Mouse (Mus musculus): ENCODE results near the gene Sdhb.

Gene Sdhb

DNA sequence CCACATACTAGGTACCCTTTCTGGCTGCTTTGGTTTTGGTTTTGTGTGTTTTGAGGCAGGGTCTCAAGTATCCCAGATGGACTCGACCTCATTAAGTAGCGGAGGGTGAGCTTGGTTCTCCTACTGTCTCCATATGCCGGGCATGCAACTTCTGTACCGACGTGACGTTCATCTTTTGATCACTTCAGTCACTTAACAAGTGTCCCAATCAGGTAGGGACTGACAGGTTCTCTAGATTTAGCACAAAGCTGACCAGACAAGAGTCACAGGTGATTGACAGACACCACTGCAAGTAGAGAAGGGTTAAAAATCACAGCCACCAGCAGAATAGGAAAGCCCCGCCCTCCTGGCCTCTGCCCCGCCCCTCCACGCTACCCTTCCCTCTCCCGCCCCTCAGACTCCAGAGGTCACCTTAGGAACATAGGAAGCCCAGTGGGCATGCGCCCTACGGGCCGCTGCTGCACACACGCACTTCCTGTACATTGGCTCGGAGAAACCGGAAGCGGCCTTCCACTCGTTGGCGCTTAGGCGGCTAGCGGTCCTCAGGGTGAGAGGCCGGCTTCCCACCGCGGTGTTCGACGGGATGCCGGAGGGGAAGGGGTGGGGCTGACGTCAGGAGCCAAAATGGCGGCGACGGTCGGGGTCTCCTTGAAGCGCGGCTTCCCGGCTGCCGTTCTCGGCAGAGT is at the start of gene Sdhb:
TSS of gene Sdhb (plus strand) at position 423 of the 686 bp plus-strand sequence.
- peak; percentile 95 for DNase-seq (ENCODE audit: low spot score)

DNA sequence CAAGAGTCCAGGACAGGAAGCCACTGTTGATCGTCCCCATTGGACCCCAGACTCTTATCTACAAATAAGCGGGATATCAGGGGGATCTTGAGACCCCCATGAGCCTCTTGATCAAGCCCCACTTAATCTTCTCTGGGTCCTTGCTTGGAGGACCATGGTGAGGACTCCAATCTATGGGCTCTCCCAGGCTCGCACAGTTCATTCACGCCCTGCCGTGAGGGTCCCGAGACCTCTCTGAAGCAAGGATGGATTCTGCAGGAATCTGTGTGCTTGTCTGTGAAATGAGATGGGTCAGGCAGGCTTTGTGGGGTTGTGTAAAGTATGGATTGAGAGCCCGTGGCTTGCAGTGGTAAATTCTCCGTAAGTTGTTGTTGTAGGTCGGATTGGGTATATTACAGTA is 49.6 kb upstream of the Sdhb start:
- DNase-seq (ENCODE audit: low spot score): peak; percentile 1

DNA sequence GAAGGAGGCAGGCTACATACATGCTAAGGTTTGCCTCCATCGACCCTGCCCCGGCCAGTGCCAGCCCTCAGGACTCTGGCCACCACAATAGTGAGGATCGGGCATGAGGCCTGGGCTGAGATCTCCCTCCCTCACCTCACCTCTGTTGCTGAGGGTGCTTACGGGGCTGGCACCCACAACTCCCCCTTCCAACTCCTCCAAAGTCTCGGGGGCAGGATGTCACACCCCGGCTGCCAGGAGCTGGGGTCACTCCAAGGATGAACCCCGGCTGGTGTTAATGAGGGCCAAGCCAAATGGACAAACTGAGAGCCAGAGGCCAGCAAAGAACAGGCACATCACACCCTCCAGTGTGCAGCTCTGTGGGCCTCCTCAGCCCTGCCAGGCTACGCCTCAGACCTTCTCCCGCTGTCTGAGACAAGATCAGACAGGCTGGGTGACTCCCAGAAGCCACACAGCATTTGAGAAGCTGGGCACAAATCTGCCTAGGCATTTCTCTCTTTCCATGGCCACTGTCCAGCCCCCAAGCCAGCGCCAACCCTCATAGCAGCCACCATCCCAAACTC is 48.7 kb upstream of the Sdhb start:
- peak; percentile 1 for DNase-seq (ENCODE audit: low spot score)

DNA sequence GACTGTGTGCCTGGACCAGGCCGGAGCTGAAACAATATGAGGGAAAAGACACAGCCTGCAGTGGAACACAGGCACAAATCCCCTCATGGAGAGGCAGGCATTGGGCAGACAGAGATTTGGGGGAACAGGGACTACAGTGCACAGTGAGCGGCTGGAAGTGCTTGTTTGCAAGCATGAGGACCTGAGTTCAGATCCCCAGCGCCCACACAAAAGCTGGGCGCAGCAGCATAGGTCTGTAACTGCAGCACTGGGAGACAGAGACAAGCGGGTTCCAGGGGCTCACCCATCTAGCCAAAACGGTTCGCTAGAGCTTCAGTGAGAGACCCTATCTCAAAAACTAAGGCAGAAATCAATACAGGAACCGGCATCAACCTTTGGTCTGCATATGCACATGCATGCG is 47.4 kb upstream of the Sdhb start:
- peak; percentile 1 for DNase-seq (ENCODE audit: low spot score)

DNA sequence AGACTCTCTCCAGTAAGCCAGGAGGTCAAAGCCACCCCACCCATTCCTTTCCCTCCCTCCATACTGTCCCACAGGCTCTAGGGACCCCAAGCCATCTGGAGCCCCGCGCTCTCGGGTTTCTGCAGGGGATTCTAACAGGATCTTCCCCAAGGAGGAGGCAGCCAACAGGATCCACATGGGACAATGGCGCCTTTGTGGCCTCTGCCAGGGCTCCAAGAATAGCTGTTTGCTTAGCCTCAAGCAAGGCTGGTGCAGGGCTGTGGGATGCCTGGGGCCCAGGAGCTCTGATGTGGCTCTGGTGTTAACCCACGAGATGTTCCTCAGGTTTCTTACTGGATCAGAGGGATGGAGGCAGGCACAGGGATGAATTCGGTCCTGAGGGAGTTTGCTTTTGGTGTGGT is 46.3 kb upstream of the Sdhb start:
- peak; percentile 1 for DNase-seq (ENCODE audit: low spot score)

DNA sequence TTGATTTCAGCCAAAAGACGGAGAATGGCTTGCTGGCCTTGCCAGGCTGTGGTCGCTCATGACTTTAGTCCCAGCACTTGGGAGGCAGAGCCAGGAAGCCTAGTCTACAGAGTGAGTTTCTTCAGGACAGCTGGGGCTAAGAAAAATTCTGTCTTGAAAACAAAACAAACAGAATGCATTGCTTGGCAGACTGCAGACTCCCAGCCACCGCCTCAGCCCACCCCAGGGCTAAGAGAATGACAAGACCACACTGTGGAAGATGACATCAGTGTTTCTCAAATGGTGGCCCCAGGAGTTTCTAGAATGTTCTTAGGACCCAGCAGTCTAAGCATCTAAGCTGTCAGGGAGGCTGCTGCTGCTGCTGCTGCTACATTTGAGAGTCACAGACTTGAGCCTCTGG is 45.8 kb upstream of the Sdhb start:
- peak; percentile 1 for DNase-seq (ENCODE audit: low spot score)

DNA sequence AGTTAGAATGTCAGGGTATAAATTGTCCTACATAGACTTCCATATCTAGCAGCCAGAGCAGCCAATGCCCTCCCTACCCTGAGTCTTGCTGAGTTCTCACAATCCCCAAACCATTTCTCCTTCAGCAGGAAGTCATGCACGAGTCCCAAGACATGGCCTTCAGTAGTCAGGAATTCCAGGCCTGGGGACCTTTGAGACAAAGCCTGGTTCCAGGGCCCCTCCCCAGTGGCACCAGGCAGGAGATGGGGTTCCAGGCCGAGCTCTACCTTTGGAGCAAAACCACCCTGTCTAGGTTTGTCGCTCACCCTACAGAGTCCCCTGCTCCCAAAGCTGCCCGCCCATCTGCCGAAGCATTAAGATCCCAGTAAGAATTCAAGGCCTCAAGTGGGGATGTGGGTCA is 44.7 kb upstream of the Sdhb start:
- peak; percentile 1 for DNase-seq (ENCODE audit: low spot score)

DNA sequence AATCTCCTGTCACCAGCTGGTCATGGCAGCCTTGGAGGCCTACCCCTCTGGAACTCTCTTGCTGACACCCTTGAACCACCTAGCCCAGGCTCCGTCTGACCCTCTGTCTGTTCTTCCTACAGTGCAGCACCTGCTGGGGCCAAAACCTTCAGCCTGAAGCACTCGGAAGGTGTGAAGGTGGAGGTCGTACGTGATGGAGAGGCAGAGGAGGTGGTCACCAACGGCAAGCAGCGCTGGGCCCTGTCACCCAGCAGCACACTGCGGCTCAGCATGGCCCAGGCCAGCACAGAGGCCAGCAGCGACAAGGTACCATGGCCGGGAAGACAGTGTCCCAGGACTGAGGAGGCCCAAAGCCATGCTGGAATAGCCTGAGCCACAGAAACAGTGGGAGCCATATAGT is 43.6 kb upstream of the Sdhb start:
- peak; percentile 2 for DNase-seq (ENCODE audit: low spot score)

DNA sequence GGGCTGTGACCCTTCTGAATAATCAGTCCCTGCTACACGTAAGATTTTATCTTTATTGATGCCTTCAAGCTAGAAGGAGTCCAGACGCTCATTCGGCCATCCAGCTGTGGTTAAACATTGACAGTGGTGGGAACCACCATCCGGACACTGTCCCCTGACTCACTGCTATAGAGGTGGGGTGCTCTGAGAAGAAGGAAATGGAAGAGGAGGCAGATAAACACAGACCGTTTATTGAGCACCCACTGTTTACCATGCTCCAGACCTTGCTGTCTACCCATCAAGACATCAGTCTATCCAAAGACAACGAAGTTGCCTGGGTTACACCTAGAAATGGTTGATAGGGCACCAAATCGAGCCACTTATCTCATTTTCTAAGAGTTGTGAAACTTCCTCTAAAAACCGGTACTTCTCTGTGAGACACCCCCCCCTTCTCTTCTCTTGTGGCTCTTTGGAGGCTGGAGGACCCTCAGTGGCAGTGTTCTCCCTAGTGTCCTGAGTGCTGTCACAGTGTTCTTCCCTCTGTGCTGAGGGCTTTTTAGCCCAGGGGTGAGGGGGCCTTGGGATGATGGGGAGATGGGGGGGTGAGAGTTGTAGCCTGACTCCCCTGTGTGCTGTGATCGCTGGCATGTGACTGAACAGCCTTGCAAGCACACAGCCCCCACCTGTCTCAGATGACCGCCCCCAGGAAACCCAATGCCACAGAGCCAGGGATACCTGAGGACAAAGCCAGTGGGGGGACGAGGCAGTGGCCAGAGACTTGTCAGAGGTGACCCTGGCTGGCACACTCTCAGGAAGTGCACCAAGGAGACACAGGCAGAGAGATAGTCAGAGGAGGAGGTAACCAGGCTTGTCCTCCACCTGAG is 40.8 kb upstream of the Sdhb start:
- no peak for DNase-seq (ENCODE audit: low spot score)

DNA sequence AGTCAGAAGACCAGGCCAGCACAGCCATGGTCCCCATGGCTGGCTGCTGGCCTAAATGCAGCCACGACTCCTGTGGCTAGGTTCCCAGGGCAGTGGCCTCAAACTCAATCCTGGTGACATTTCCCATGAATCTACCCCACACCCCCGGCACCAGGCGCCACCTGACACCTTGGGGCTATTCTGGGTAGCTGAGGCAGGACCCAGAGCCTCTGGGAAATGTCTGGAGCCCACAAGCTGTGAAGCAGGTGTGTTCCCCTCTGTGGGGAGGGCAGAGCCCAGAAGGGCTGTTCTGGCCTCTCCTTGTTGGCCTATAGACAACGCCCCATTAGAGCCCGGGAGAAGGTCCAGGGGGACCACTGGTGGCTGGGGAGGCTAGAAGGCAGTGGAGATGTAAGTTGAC is 38.5 kb upstream of the Sdhb start:
- no peak for DNase-seq (ENCODE audit: low spot score)

DNA sequence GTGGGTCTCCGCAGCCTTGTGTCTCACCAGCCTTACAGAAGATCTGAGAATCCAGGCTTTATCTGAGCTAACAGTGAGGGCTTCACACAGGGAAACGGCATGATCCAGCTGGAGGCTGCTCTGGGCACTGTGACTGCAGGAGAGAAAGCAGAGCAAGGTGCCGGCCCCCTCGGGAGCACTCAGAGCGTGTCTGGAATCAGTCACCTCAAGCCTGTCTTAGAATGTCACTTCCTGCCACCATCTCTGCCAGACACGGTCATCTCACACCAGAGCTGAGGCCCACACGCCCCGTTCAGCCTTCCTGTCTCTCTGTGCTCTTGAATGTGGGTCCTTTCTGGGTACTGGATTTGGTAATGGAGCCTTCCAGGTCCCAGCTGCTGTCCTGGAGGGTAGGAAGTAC is 35.4 kb upstream of the Sdhb start:
- DNase-seq (ENCODE audit: low spot score): no peak

DNA sequence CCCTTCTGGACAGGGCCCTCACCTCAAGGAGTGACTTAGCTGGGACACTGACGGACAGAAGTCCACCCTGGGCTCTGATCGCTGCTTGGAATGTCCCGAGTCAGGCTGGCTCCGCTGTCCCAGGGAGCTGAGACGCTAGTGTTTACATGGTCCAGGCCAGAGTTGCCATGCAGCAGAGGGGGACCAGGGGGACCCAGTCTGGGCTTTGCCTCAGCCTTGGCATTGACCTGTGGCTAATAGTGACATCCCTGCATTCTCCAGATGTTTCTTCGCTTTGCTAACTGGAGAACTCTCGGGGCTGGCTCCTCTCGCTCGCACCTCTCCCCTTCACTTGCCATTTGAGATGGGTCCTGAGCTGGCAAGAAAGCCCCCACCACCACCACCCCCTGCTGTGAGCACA is 32.7 kb upstream of the Sdhb start:
- DNase-seq (ENCODE audit: low spot score): no peak

DNA sequence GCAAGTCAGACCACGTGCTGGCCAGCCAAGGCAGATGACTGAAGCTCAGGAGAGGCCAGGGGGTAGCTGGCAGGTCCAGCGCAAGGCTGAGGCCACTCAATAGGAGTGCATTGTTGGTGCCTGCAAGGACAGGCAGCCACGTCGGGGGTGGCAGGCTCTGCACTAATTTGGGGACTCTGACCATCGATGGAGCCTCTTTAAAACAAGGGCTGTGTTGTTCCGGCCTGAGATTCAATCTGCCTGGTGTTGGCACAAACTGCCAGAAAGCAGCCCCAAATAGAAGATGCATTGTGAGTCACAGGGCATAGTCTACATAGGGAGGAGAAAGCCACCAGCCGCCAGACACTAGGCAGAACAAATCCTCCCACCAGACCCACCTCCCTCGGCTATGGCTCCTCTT is 31.3 kb upstream of the Sdhb start:
- DNase-seq (ENCODE audit: low spot score): no peak

DNA sequence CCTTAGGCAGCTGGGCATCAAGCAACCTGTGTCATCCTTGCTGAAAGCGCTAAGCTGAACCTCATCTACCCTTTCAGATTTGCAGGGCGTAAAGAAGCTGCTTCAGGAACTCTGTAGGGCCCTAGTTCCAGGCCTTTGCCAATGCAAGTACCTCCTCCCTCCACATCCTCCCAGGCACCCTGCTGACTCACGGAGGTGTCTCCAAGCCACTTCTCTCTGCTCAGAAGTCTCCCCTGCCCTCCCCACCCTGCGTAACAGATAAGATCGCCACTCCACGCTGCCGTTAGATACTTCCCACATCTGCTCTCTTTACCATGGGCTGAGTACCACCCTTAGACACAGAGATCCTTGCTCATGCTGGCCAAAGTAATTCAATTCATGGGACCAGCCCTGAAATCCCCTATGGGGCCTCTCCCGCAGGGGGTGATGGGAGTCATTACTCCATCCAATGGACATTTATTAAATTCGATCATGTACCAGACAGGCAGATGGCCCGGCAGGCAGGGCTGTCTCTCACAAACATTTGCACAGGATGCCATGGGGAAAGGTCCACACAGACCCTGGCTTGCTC is 30.0 kb upstream of the Sdhb start:
- DNase-seq (ENCODE audit: low spot score): no peak

DNA sequence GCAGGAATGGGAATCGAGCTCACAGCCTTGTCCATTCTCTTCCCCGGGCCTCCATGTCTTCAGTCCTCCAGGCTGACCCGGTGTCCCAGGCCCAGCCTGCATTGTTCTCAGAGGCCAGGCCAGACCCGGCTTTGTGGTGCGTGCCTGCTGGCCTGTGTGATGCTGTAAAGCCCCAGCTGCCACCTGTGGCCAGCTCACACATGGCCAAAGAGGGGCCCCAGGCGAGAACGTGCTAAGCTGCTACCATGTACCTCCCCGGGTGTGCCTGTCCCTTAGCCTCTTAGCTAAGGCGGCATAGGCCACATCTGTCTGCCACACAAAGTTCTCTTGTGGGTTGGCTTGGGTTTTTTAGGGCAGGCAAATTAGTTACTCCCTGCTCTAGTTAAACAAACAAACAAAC is 25.4 kb upstream of the Sdhb start:
- DNase-seq (ENCODE audit: low spot score): no peak

DNA sequence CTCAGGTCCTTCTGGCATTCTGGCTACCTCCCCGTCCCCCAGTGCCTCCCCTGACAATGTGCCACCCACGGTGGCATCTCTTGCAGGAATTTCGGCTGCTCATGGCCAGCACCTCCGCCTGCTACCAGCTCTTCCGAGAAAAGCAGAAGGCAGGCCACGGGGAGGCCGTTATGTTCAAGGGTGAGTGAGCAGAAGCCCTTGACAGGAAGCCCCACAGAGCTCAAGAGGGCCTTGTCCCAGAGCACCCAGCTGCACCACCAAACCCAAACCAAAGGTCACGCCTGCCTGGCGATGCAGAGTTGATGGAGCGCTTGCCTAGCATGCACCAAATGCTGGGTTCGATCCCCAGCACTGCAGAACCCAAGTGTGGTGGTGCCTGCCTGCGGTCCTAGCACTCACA is 16.6 kb upstream of the Sdhb start:
- DNase-seq (ENCODE audit: low spot score): no peak

DNA sequence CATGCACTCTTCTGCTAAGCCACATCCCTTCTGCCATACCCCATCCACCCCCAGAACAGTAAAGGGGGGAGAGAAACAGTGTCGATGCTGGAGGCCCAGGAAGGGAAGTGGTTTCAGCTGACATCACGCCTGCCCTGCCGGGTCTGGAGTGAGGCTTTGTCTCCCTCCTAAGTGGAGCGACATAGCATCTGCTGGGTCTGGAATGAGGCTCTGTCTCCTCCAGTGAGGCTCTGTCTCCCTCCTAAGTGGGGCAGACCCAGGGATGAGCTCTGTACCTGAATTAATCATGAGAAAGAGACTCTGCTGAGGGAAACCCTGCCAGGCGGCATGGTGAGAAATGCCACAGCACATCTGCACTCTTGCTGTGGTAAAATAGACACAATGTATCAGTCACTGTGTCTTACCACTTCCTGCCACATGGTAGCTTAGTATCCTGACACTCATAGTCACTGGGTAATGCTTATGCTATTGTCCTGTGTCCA is 16.0 kb upstream of the Sdhb start:
- no peak for DNase-seq (ENCODE audit: low spot score)

DNA sequence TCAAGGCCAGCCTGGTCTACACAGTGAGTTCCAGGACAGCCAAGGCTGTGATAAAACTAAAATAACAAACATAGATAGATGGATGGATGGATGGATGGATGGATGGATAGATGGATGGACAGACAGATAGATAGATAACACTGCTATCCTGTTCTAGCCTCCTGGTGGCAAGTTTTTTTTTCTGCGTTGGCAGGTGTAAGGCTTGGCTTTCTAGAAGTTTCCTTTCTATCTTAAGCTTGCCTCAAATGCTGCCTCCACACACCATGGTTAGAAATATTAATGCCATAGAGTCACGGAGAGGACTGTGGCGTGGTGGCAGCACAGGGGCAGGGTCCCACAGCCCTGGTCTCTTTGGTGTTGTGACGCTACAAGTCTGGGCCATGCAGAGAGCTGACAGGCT is 15.4 kb upstream of the Sdhb start:
- no peak for DNase-seq (ENCODE audit: low spot score)

DNA sequence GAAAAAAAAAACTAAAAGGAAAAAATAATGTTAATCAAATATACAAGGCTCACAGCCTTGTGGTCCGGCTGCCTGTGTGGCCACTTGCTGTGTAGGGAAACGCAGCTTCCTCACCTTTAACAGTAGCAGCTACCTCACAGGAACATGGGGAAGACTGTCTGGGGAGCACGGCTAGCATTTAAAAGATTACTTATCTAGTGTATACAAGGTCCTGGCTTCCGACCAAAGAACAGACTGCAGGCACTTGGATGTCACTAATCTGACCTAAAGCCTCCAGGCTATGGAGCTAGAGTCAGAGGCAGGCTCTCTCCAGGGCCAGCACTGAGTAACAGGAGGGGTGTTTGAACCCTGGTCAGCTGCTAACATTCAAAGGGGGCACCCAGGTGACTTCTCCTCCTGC is 15.0 kb upstream of the Sdhb start:
- no peak for DNase-seq (ENCODE audit: low spot score)

DNA sequence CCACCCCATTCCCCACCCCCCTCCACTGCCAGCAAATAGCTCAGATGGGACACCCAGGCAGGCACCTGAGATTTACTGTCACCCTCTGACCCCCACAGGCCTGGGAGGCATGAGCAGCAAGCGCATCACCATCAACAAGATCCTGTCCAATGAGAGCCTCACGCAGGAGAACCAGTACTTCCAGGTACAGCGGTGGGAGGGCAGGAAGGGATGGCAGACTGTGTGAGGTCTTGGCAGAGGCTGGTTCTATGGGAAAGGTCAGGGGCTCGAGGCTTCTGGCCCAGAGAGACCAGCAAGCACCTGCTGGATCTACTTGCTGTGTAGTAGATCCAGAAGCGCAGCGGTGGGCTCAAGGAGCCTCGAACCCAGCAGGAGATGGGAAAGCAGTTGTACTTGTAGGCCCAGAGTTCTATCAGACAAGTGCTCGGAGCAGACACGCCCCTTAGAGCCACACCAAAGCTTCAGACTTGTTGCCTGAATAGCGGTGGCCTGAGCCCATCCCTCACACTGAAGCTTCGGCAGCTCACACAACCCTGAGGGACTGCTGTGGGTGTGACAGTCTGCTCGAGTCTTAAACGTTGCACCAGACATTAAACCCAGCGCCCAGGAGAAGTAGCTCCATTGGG is 14.3 kb upstream of the Sdhb start:
- DNase-seq (ENCODE audit: low spot score): no peak

DNA sequence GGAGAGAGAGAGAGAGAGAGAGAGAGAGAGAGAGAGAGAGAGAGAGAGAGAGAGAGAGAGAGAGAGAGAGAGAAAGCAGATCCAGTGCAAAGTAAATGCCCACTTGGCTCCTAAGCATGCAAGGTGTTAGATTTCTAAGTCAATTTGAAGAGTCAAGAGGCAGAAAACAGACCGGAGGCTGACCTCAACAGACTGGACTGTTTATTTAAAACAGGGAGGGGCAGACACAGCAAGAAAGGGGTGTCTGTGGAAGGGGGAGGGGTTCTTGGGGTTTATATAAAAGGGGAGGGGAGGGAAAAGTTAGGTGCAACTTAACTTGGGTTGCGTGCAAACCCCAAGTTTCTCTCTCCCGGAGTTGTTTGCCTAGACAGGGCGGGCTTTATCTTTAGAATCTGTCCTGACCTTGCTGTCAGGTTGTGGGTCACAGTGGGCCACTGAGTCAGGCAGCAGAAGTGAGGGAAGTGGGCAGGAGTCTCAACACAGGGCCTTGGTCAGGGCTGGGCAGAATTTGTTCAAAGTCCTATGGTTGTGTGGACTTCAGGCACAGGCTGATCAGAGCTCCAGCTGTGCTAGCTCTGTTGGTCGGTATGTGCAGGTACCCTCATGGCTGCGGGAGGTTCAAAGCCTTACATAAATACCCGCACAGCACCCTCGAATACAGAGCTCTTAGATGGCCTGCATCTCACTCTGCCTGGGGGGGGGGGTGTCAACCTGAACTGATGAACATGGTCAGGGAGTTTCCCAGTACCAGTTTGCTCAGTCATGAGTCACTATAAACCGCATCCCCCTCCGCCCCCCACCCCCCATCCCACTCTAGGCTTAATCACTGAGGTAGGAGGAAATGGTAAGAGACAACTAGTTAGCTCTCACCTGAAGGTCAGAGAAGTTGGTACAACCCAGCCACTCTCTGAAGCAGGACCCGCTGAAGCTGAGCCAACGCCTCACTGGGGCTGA is 13.2 kb upstream of the Sdhb start:
- no peak for DNase-seq (ENCODE audit: low spot score)
